Mouse (Mus musculus): ENCODE data around the gene Tceanc2.

The Tceanc2 gene

GRCm38 (mm10) chr4:107084343-107084742 is 94.6 kb downstream of the Tceanc2 start:
- DNase-seq (ENCODE audit: low spot score in 2 of 2), result no peak
